Mouse (Mus musculus): ENCODE results near the gene Ntn1.

DNA sequence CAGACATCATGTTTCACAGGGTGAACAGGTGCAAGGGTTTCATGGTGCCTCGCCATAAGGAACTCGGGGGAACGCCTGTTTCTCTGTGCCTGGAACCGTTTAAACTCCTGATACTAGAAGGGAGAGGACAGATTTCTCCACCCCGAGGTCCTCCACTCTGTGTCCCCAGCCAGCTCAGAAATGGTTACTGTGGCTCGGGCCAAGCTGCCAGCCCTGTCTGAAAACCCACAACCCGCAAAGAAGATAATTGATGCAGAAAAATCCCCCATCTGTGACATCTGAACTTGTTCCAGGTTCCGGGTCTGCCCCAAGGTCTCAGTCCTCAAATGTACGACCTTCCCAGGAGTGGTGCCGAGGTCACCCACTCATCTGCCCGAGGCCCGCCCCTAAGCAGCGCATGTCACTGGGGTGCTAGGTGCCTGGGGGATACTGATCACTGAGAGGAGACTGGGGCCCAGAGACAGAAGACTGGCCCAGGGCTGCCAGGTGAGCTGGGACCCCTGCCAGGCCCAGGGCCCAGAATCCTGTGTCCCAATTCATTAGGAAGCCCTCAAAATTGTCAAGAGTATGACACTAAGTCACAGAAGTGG, 68.9 kb downstream of the Ntn1 start:
- no peak for TF ChIP-seq POLR2A (IDR thresholded peaks at IDR 0.05; ENCODE audit: low read depth, low read length)
- no peak for TF ChIP-seq CTCF (IDR thresholded peaks at IDR 0.05; ENCODE audit: borderline replicate concordance, insufficient read depth, low read length)

All from embryonic fibroblast, embryonic 13.5 days (primary cell).